Mouse (Mus musculus): ENCODE results near the gene Plrg1.

GRCm38 (mm10) chr3:83097586-83097985 is 42.3 kb downstream of the Plrg1 start:
- TF ChIP-seq CTCF (IDR thresholded peaks at IDR 0.05; ENCODE audit: extremely low read depth, insufficient read depth, insufficient read length, insufficient replicate concordance): no peak
- TF ChIP-seq POLR2A (IDR thresholded peaks at IDR 0.05; ENCODE audit: low read depth, low read length): no peak

All from spleen, adult 2 months (tissue).